Mouse (Mus musculus): Measurements from ENCODE around the gene Gm11172. TPM values are rescaled to one million over a fixed set of nuclear protein-coding genes. Genes with fewer than 3 reads are reported as not detected.

Gm11172 gene
- total and polyA plus RNA-seq, 3 experiments = not detected

DNA sequence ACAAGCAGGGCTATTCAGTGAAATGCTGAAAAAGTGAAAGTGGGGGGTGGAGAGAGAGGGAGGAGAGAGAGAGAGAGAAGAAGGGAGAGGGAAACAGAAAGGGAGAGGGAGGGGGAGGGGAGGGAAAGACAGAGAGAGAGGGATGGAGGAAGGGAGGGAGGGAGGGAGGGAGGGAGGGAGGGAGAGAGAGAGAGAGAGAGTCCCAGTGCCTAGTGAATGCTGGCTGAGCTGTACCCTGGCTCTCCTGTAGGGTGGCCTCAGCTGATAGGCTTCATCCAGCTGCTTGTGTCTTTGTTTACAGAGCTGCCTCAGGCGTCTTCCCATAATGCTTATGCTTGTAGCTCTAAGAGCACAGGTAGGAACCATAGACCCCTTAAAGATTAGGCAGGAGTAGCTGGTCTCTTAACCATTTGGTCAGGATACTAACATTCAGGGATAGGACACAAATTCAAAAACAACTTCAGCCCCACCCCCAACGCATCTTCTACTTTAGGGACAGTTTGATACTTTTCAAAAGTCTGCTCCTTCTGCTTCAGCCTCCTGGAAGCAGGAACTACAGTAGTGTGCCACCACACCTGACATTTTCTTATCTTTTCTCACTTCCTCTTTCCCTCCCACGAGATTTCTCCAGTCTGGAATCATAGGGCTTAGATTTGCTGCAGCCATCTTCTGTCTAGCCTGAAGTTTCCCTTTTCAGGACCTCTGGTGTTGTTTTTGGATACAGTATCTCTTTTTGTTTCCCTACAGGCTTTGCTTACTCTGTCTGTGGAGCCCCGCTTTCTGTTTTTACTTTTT, 42.0 kb upstream of the Gm11172 start:
- Histone ChIP-seq H3K36me3 (replicated peaks in 1 of 2; ENCODE audit: control insufficient read depth in 1 of 2, insufficient read depth in 1 of 2, low read length in 1 of 2) (no peaks in the 10 kb centered on the region), H3K27me3 (replicated peaks) (peaks cover 3% of the 10 kb centered on the region), H3K4me2 (ENCODE audit: insufficient read depth, low read depth, poor library complexity, severe bottlenecking) (no peak overlapping the region), H3K4me1 (ENCODE audit: control insufficient read depth in 1 of 2, insufficient read depth in 2 of 2) (peaks cover 53 to 74% of the 10 kb centered on the region in 2 experiments), H3K4me3 (replicated peaks in 1 of 3; ENCODE audit: low read depth in 2 of 3, low read length in 2 of 3, poor library complexity in 1 of 3) (no peak overlapping the region), H3K9me3 (replicated peaks; ENCODE audit: low read length) (no peaks in the 10 kb centered on the region), H3K27ac (ENCODE audit: insufficient read depth, low read depth) (no peak overlapping the region), H3K9ac (ENCODE audit: insufficient read depth, low read depth) (no peak overlapping the region), H3K79me2 (replicated peaks; ENCODE audit: control insufficient read depth, extremely low read depth, insufficient read depth, poor library complexity, severe bottlenecking) (no peaks in the 10 kb centered on the region)
- peak; percentile 55 for DNase-seq (ENCODE audit: extremely low read depth)
- peak; percentile 81 for TF ChIP-seq EP300 (IDR thresholded peaks at IDR 0.05; ENCODE audit: low read length)
- 0 out of 2 replicates have a peak, but pooled peaks have one; percentile 47 for TF ChIP-seq CHD2 (IDR thresholded peaks at IDR 0.05; ENCODE audit: low read length)
- TF ChIP-seq ETS1 (conservative IDR thresholded peaks at IDR 0.05; ENCODE audit: low read depth, low read length) = peak; percentile 63
- 0 out of 2 replicates have a peak, but pooled peaks have one; percentile 52 for TF ChIP-seq MYC (IDR thresholded peaks at IDR 0.05; ENCODE audit: low read depth, low read length)
- TF ChIP-seq BHLHE40 (IDR thresholded peaks at IDR 0.05; ENCODE audit: low read depth, low read length) = peak; percentile 83
- TF ChIP-seq RCOR1 (conservative IDR thresholded peaks at IDR 0.05; ENCODE audit: low read depth, low read length) = no peak; the same call in 1 of the 2 replicates
- peak; percentile 69 for TF ChIP-seq IRF4 (IDR thresholded peaks at IDR 0.05; ENCODE audit: low read depth, low read length)
- TF ChIP-seq UBTF (IDR thresholded peaks at IDR 0.05; ENCODE audit: low read depth, low read length) = no peak
- dilution Hi-C loops (cut with MboI; ENCODE audit: extremely low pct_ligation_motif_present, extremely low pct_unique_long_range_greater_than_20kb, low sequenced_read_pairs) = no loop called here
- in situ Hi-C loops (cut with MboI; ENCODE audit: low pct_ligation_motif_present, low pct_unique_long_range_greater_than_20kb, low sequenced_read_pairs) = no loop called here

DNA sequence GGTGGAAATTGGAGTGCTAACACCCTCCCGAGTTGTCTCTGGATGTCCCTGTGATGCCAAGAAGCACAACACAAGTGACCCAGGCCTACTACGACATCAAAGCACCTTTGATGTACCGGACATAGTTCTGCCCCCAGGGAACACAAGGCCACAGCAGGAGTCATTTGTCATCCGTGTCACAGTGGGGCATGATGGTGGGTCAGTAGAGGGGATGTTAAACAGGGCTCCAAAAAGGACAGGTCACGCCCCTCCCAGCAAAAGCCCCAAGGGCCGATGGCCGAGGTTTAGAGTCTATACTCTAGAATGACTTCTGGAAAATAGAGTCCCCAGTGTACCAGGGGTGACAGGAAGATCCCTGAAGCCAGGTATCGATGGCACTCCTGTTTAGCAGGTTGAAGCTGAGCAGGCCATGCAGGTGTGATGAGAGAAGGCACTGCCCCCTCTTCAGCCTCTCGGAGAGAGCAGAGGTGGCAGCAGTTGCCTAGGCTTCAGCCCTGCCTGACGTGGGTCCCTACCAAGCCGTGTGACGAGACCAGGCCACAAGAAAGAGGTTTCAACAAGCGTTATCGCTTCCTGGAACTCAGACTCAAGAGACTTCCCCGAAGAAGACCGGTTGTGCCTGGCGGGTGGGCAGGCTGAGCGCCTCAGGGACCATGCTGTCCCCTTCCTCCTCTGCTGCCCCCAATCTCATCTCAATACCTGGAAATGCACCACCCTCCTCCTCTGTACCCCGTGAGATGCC, 40.8 kb upstream of the Gm11172 start:
- Histone ChIP-seq H3K27ac (ENCODE audit: insufficient read depth, low read depth) (no peak overlapping the region), H3K9me3 (replicated peaks; ENCODE audit: low read length) (no peaks in the 10 kb centered on the region), H3K9ac (ENCODE audit: insufficient read depth, low read depth) (no peak overlapping the region), H3K27me3 (replicated peaks) (peaks cover 3% of the 10 kb centered on the region), H3K4me2 (ENCODE audit: insufficient read depth, low read depth, poor library complexity, severe bottlenecking) (no peak overlapping the region; the same call in 1 of the 2 replicates), H3K4me3 (replicated peaks in 1 of 3; ENCODE audit: low read depth in 2 of 3, low read length in 2 of 3, poor library complexity in 1 of 3) (no peak overlapping the region), H3K4me1 (ENCODE audit: control insufficient read depth in 1 of 2, insufficient read depth in 2 of 2) (peaks cover 59 to 86% of the 10 kb centered on the region in 2 experiments), H3K36me3 (replicated peaks in 1 of 2; ENCODE audit: control insufficient read depth in 1 of 2, insufficient read depth in 1 of 2, low read length in 1 of 2) (no peaks in the 10 kb centered on the region), H3K79me2 (replicated peaks; ENCODE audit: control insufficient read depth, extremely low read depth, insufficient read depth, poor library complexity, severe bottlenecking) (no peaks in the 10 kb centered on the region)
- peak; percentile 42; the same call in 1 of the 2 replicates for TF ChIP-seq MXI1 (IDR thresholded peaks at IDR 0.05; ENCODE audit: low read depth, low read length)
- 0 out of 2 replicates have a peak, but pooled peaks have one; percentile 30 for TF ChIP-seq RCOR1 (conservative IDR thresholded peaks at IDR 0.05; ENCODE audit: low read depth, low read length)
- TF ChIP-seq TCF12 (IDR thresholded peaks at IDR 0.05; ENCODE audit: low read depth, low read length) = peak; percentile 25; the same call in 1 of the 2 replicates
- TF ChIP-seq ELF1 (IDR thresholded peaks at IDR 0.05; ENCODE audit: low read depth, low read length) = peak; percentile 53
- TF ChIP-seq MAX (IDR thresholded peaks at IDR 0.05; ENCODE audit: low read length) = peak; percentile 28; the same call in 1 of the 2 replicates
- TF ChIP-seq SIN3A (IDR thresholded peaks at IDR 0.05; ENCODE audit: low read length) = peak; percentile 52; the same call in 1 of the 2 replicates
- 0 out of 2 replicates have a peak, but pooled peaks have one; percentile 13 for TF ChIP-seq EP300 (IDR thresholded peaks at IDR 0.05; ENCODE audit: low read length)
- TF ChIP-seq JUN (IDR thresholded peaks at IDR 0.05; ENCODE audit: insufficient read depth, low read depth, low read length) = no peak
- TF ChIP-seq MAFK (IDR thresholded peaks at IDR 0.05; ENCODE audit: insufficient replicate concordance, low read length) = no peak
- dilution Hi-C loops (cut with MboI; ENCODE audit: extremely low pct_ligation_motif_present, extremely low pct_unique_long_range_greater_than_20kb, low sequenced_read_pairs) (no loop called here), in situ Hi-C loops (cut with MboI; ENCODE audit: low pct_ligation_motif_present, low pct_unique_long_range_greater_than_20kb, low sequenced_read_pairs) (no loop called here)
- DNase-seq (ENCODE audit: extremely low read depth) = no peak

Data from CH12.LX (cell line).